Mouse (Mus musculus): ENCODE results near the gene Mtx3. TPM values are rescaled to one million over a fixed set of nuclear protein-coding genes. Genes with fewer than 3 reads are reported as not detected.

Gene Mtx3
- polyA plus RNA-seq, 1 experiment from 2014 or later = 4.0 TPM

DNA sequence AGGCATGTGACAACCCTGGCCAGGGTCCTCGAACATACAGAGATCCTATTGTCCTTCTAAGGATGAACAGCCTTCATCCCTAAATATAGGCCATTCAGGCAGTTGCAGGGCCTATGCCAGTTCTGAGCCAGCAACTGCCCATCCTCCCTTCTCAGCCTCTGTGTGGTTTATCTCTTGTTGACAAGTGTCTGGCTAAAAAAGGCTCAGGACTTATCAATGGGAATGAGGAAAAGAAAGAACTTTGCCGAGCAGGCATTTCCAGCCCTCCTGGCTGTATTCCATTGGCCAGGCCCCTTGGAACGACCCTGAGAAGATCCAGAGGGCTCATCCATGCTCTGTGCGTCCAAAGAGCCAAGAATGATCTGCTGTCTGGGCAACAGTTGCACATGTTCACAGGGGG lies 58.7 kb downstream of the Mtx3 start:
- 63% methylated on average over 4 of the region's 4 CpGs for WGBS

DNA sequence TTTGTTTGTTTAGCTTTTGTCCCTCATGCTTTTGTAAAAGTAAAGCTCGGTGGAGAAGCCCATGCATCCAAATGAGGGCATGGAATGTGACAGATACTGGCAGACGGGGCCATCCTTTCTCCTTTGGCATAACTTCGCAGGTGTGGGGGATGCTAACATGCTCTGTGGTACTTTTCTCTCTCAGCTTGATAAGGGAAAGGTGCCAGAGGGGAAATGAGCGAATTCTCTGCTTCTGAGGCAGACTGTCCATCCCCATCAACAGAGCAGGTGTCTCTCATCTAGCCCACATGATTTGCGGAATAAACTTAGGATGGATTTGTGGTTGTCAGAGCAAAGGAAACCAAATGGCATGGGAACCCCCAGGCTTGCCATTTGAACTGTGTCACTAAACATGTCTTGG lies 61.4 kb downstream of the Mtx3 start:
- no peak overlapping the region for H3K9ac ChIP-seq

More for the DNA sequence above, 58.7 kb downstream of the Mtx3 start:
- Histone ChIP-seq H3K4me3 (no peak overlapping the region), H3K9me3 (no peaks in the 10 kb centered on the region), H3K9ac (no peak overlapping the region), H3K4me1 (replicated peaks) (no peaks in the 10 kb centered on the region), H3K27ac (replicated peaks) (no peak overlapping the region), H3K4me2 (no peak overlapping the region), H3K27me3 (no peaks in the 10 kb centered on the region), H3K36me3 (no peaks in the 10 kb centered on the region)
- no peak for ATAC-seq (ENCODE audit: low FRiP score, low read depth)

DNA sequence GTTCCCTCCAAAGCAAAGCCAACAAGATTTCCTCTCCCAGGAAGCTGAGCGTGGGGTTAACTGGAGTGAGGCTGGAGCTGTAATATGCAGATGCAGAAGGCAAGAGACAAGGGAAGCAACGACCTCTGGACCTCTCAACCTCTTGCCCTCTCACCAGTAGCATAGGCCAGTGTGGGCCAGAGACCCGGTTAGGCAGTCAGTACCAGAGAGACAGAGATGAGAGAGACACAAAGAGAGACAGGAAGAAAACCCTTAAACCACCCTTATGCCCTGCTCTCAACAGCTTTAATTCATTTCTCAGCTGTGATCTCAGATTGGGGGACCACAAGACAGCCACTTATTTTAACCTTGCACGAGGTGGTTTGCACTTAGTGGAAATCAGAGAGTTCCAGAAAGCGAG lies 62.8 kb downstream of the Mtx3 start:
- H3K4me2 ChIP-seq = no peak overlapping the region
- no peaks in the 10 kb centered on the region for H3K4me1 ChIP-seq (replicated peaks)
- no peak overlapping the region for H3K4me3 ChIP-seq
- no peaks in the 10 kb centered on the region for H3K9me3 ChIP-seq
- no peak for ATAC-seq (ENCODE audit: low FRiP score, low read depth)
- H3K27me3 ChIP-seq = no peaks in the 10 kb centered on the region
- 66% methylated on average over 5 of the region's 5 CpGs for WGBS
- H3K27ac ChIP-seq (replicated peaks) = no peak overlapping the region
- no peaks in the 10 kb centered on the region for H3K36me3 ChIP-seq
- H3K9ac ChIP-seq = no peak overlapping the region

More for the DNA sequence above, 61.4 kb downstream of the Mtx3 start:
- H3K36me3 ChIP-seq = no peaks in the 10 kb centered on the region
- no peaks in the 10 kb centered on the region for H3K4me1 ChIP-seq (replicated peaks)
- H3K4me2 ChIP-seq = no peak overlapping the region
- no peak overlapping the region for H3K4me3 ChIP-seq
- ATAC-seq (ENCODE audit: low FRiP score, low read depth) = no peak
- H3K9me3 ChIP-seq = no peaks in the 10 kb centered on the region
- no peak overlapping the region for H3K27ac ChIP-seq (replicated peaks)
- WGBS = 83% methylated on average over 5 of the region's 5 CpGs
- H3K27me3 ChIP-seq = no peaks in the 10 kb centered on the region

Other genes with a start within 250 kb of the Mtx3 start
- gene Serinc5, start 233.7 kb upstream of the Mtx3 start, polyA plus RNA-seq (2015; fragmentation: Nextera tagmentation; extraction: Ambion mirVana) = 17.2 and 17.5 TPM in 2 replicates
- 1.7 and 2.8 TPM in 2 replicates for gene Thbs4, start 49.9 kb upstream of the Mtx3 start, polyA plus RNA-seq (2015; fragmentation: Nextera tagmentation; extraction: Ambion mirVana)

Data from hindbrain, embryonic 15.5 days (tissue).